Mouse (Mus musculus) neural tube, embryonic 11.5 days (tissue): ENCODE data around the gene Stac2. TPM values are rescaled to one million over a fixed set of nuclear protein-coding genes. Genes with fewer than 3 reads are reported as not detected.

Experiments
- ATAC-seq: fragments of 200-750 bp; cut with Nextera tagmentation; 2 replicates; pipeline ENCODE4 v1.8.0; 2017; ENCODE audit warnings: moderate number of reproducible peaks, mild to moderate bottlenecking, moderate TSS enrichment, moderate library complexity; ENCODE audit not compliant: insufficient read depth, low FRiP score, low TSS enrichment
- DNase-seq: peaks from one replicate; pipeline ENCODE4 v3.0.0-alpha.2; 2015; ENCODE audit warnings: low spot score
- H3K27ac ChIP-seq: fragments of 300-500 bp; sonication (generic); 2 replicates; pipeline ENCODE4 v1.5.1; 2014; ENCODE audit warnings: low read depth, mild to moderate bottlenecking, low read length
- H3K27me3 ChIP-seq: fragments of 300-500 bp; sonication (generic); 2 replicates; pipeline ENCODE4 v1.6.1; 2014; ENCODE audit warnings: mild to moderate bottlenecking, low read length, mixed read lengths; ENCODE audit not compliant: control insufficient read depth, insufficient read depth
- H3K36me3 ChIP-seq: fragments of 300-500 bp; sonication (generic); 2 replicates; pipeline ENCODE4 v1.6.1; 2014; ENCODE audit warnings: mild to moderate bottlenecking, low read length, moderate library complexity, mixed read lengths; ENCODE audit not compliant: control insufficient read depth, insufficient read depth
- H3K4me1 ChIP-seq: fragments of 300-500 bp; sonication (generic); 2 replicates; pipeline ENCODE4 v1.6.1; 2014; ENCODE audit warnings: low read length, mixed read lengths; ENCODE audit not compliant: control insufficient read depth, insufficient read depth
- H3K4me2 ChIP-seq: fragments of 300-500 bp; sonication (generic); 2 replicates; pipeline ENCODE4 v1.6.1; 2014; ENCODE audit warnings: low read depth, mild to moderate bottlenecking, moderate library complexity
- H3K4me3 ChIP-seq: fragments of 300-500 bp; sonication (generic); 2 replicates; pipeline ENCODE4 v1.5.1; 2014; ENCODE audit warnings: low read depth, low read length
- H3K9ac ChIP-seq: fragments of 300-500 bp; sonication (generic); 2 replicates; pipeline ENCODE4 v1.6.1; 2014; ENCODE audit warnings: mild to moderate bottlenecking, low read length
- H3K9me3 ChIP-seq: fragments of 300-500 bp; sonication (generic); 2 replicates; pipeline ENCODE4 v1.6.1; 2016; ENCODE audit warnings: low read length; ENCODE audit not compliant: control insufficient read depth
- WGBS: fragments of 180-500 bp; shearing (Covaris S2); extraction: QIAGEN DNeasy Blood & Tissue Kit; methylation state at CpG from one replicate; pipeline ENCODE4 v1.1.7; 2014; 5-methylcytosine and 5-hydroxymethylcytosine counted together
- polyA plus RNA-seq: library from polyadenylated mRNA; unstranded; fragments of >200 nt; fragmentation: Nextera tagmentation; extraction: Ambion mirVana; gene quantifications from 2 replicates; pipeline ENCODE4 v1.2.1, GENCODE M21; 2014

The Stac2 gene
- polyA plus RNA-seq, 1 experiment from 2014 or later: 6.6 TPM

GRCm38 (mm10) chr11:98075195-98075808 is 22.0 kb upstream of the Stac2 start:
- Histone ChIP-seq H3K4me3 (no peak overlapping the region), H3K27ac (no peak overlapping the region), H3K4me1 (no peaks in the 10 kb centered on the region), H3K9me3 (no peaks in the 10 kb centered on the region), H3K4me2 (no peak overlapping the region), H3K27me3 (no peaks in the 10 kb centered on the region), H3K36me3 (no peaks in the 10 kb centered on the region), H3K9ac (no peak overlapping the region)
- ATAC-seq: no peak
- DNase-seq: peak; percentile 90
- 23% methylated on average over 13 of the region's 13 CpGs for WGBS

DNA sequence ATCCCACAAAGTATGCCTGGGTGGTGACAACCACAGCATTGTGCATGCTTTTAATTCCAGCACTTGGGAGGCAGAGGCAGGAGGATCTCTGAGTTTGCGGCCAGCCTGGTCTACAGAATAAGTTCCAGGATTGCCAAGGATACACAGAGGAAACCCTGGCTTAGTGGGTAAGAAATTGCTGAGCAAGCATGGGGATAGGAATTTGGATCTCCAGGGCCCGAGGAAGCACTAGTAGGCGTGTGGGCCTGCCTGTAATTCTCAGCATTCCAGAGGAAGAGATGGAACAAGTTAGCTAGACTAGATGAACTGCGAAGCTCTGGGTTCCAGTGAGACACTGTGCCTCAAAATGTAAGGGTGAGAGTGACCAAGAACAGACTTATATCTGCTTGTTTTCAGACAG is 20.2 kb upstream of the Stac2 start:
- DNase-seq: no peak
- no peak overlapping the region for H3K27ac ChIP-seq
- no peak overlapping the region for H3K4me3 ChIP-seq
- no peak for ATAC-seq
- no peak overlapping the region for H3K4me2 ChIP-seq
- H3K27me3 ChIP-seq: no peaks in the 10 kb centered on the region
- H3K9ac ChIP-seq: no peak overlapping the region
- no peaks in the 10 kb centered on the region for H3K36me3 ChIP-seq
- no peaks in the 10 kb centered on the region for H3K4me1 ChIP-seq
- no peaks in the 10 kb centered on the region for H3K9me3 ChIP-seq
- 94% methylated on average over 4 of the region's 4 CpGs for WGBS

DNA sequence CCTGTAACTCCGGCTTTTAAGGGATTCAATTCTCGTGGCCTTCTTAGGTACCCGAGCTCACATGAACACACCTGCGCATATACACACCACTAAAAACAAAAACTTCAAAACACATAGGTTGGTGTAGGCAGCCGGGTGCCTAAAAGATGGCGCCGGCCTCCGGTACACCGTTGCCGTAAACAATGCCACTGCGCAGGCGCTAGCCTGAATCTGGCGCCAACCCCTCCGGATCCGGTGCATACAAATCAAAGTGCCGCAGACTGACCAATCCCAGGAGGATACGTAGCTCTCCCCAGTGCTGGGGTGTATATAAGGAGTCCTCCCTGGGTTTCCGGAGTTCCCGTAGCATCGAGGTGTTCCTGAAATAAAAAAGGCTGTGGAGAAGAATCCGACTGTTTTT is 14.0 kb upstream of the Stac2 start:
- no peak for ATAC-seq
- WGBS: 92% methylated on average over 21 of the region's 21 CpGs
- no peak overlapping the region for H3K4me2 ChIP-seq
- no peak overlapping the region for H3K27ac ChIP-seq
- no peak overlapping the region for H3K9ac ChIP-seq
- H3K4me3 ChIP-seq: no peak overlapping the region
- no peaks in the 10 kb centered on the region for H3K36me3 ChIP-seq
- no peaks in the 10 kb centered on the region for H3K27me3 ChIP-seq
- no peak for DNase-seq
- no peaks in the 10 kb centered on the region for H3K9me3 ChIP-seq
- no peaks in the 10 kb centered on the region for H3K4me1 ChIP-seq

DNA sequence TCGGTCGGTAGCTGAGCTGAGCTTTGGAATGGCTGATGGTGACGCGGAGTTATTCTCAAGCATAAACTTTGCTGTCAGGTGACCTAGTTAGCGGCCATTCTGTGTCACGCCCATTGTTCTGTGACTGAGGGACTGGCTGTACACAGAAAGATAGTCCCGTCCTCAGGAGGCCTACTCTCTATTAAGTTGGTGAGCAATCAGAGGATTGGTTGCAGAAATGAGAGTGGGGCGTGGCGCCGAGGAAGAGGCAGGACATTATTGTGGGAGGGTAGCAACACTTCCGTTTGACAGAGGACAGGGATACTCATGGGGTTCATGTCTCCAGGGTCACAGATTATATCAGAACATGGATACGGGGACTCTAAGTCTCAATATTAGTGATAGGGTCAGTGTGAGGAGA is 12.9 kb upstream of the Stac2 start:
- 90% methylated on average over 12 of the region's 12 CpGs for WGBS
- Histone ChIP-seq H3K4me1 (no peaks in the 10 kb centered on the region), H3K36me3 (no peaks in the 10 kb centered on the region), H3K4me2 (no peak overlapping the region), H3K27ac (no peak overlapping the region), H3K9ac (no peak overlapping the region), H3K9me3 (no peaks in the 10 kb centered on the region), H3K4me3 (no peak overlapping the region), H3K27me3 (no peaks in the 10 kb centered on the region)
- DNase-seq (peak; percentile 2), ATAC-seq (no peak)

DNA sequence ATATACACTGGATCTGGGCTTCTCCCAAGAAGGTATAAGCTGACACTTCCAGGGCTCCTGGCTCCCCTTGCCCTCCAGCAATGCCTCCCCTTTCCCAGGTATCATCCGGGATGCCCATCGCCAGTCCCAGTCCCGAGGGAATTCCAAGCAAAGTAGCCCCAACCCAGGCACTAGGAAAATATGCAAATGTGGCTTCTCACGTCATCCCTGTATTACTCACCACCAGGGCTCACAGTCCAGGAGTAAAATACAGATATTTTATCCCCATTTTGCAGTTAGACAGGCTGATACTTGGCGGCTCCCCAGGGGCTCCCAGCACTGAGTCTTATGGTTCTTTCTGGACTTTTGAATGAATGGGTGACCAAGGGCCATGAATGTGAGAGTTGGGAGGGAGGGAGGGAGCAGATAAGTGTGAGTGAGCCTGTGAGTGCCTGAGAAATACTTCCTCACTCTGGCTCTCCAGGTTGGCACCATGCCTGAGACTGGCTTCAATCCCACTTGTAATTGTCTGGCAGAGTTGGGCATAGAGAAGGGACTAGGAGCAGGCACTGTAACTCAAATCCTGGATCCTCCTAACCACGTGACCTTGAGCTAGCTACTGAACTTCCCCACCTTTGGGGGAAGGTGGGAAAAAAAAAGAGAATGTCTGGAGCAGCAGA is 8.8 kb upstream of the Stac2 start:
- Histone ChIP-seq H3K4me2 (no peak overlapping the region), H3K36me3 (no peaks in the 10 kb centered on the region), H3K9me3 (no peaks in the 10 kb centered on the region), H3K4me3 (no peak overlapping the region), H3K27me3 (no peaks in the 10 kb centered on the region), H3K9ac (no peak overlapping the region), H3K4me1 (no peaks in the 10 kb centered on the region; the same call in 1 of the 2 replicates), H3K27ac (no peak overlapping the region)
- peak; percentile 7 for DNase-seq
- WGBS: 65% methylated on average over 6 of the region's 6 CpGs
- ATAC-seq: no peak

GRCm38 (mm10) chr11:98061441-98061840 is 8.2 kb upstream of the Stac2 start:
- H3K27me3 ChIP-seq: no peaks in the 10 kb centered on the region
- DNase-seq (no peak), ATAC-seq (no peak)
- H3K4me3 ChIP-seq: no peak overlapping the region
- 83% methylated on average over 3 of the region's 3 CpGs for WGBS
- no peaks in the 10 kb centered on the region; the same call in 1 of the 2 replicates for H3K4me1 ChIP-seq
- no peaks in the 10 kb centered on the region for H3K36me3 ChIP-seq
- no peak overlapping the region for H3K9ac ChIP-seq
- H3K4me2 ChIP-seq: no peak overlapping the region
- no peaks in the 10 kb centered on the region for H3K9me3 ChIP-seq
- no peak overlapping the region for H3K27ac ChIP-seq

DNA sequence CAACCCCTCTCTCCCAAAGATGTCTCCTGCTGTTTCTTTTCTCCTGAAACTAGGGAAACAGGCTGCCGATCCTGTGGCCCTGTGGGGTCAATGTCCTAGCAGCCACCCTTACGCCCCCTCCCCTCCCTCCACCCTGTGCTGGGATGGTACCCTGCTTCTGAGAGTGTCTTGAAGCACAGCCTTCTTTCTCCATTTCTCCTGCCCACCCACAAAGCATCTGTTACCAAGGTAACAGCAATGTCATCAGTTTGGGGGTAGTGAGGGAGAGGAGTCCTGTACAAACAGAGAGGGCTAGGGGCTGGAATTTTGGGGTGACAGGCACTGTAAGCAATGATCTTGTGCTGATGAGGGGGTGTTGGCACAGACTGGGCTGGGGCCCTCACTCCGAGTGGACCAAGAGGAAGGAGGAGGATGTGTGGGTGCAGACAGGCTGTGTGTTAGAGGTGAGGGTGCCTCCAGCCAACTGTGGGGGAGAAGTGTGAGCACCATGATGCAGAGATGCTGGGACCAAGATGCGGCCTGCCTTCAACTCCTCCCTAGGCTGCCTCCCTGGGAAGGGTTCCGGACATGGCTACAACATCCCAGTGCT is 6.9 kb upstream of the Stac2 start:
- ATAC-seq (no peak), DNase-seq (peak; percentile 6)
- 79% methylated on average over 5 of the region's 5 CpGs for WGBS
- no peak overlapping the region for H3K27ac ChIP-seq
- no peak overlapping the region for H3K4me3 ChIP-seq
- no peaks in the 10 kb centered on the region for H3K36me3 ChIP-seq
- H3K27me3 ChIP-seq: no peaks in the 10 kb centered on the region
- H3K9ac ChIP-seq: no peak overlapping the region
- H3K9me3 ChIP-seq: no peaks in the 10 kb centered on the region
- no peak overlapping the region for H3K4me2 ChIP-seq
- no peaks in the 10 kb centered on the region; the same call in 1 of the 2 replicates for H3K4me1 ChIP-seq

- no peaks in the 10 kb centered on the region for H3K27me3 ChIP-seq
- H3K27ac ChIP-seq: no peak overlapping the region
- no peaks in the 10 kb centered on the region for H3K36me3 ChIP-seq
- H3K4me1 ChIP-seq: no peaks in the 10 kb centered on the region; the same call in 1 of the 2 replicates
- H3K4me3 ChIP-seq: no peak overlapping the region
- 63% methylated on average over 7 of the region's 7 CpGs for WGBS
- no peak overlapping the region for H3K9ac ChIP-seq
- H3K4me2 ChIP-seq: no peak overlapping the region
- ATAC-seq (no peak), DNase-seq (peak; percentile 14)
- no peaks in the 10 kb centered on the region for H3K9me3 ChIP-seq
These were observed 6.4 kb upstream of the Stac2 start for GRCm38 (mm10) chr11:98059662-98060061.

DNA sequence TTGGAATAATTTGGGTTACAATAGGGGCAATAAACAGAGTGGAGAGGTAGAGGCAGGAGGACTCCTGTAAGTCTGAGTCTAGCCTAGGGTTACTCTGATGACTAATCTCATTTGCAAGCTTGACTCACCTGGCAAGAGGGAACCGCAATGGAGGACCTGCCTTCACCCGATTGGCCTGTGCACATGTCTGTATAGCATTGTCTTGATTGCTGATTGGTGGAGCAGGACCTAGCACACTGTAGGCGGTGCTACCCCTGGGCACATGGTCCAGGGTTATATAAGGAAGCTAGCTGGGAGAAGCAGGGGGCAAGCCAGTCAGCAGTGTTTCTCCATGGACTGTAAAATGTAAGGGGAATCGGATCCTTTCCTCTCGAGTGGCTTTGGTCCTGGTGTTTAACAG is 4.7 kb upstream of the Stac2 start:
- H3K9ac ChIP-seq: no peak overlapping the region
- no peaks in the 10 kb centered on the region for H3K36me3 ChIP-seq
- no peak overlapping the region for H3K27ac ChIP-seq
- H3K4me3 ChIP-seq: no peak overlapping the region
- no peak for ATAC-seq
- H3K4me2 ChIP-seq: no peak overlapping the region
- H3K4me1 ChIP-seq: no peaks in the 10 kb centered on the region; the same call in 1 of the 2 replicates
- H3K9me3 ChIP-seq: no peaks in the 10 kb centered on the region
- DNase-seq: no peak
- 84% methylated on average over 5 of the region's 5 CpGs for WGBS
- H3K27me3 ChIP-seq: peaks cover under 1% of the 10 kb centered on the region; the same call in 1 of the 2 replicates
